Mouse (Mus musculus) forebrain, embryonic 10.5 days (tissue): Measurements from ENCODE around the gene Arid4a. TPM values are rescaled to one million over a fixed set of nuclear protein-coding genes. Genes with fewer than 3 reads are reported as not detected.
"Not testable (repeated sequence)": the region's sequence is repeated elsewhere in the genome, so short reads cannot be mapped to it uniquely, and the experiment has no call there.

Experiments used
- DNase-seq: peaks from one replicate; pipeline ENCODE4 v3.0.0-alpha.2; 2017; ENCODE audit warnings: low spot score; ENCODE audit errors: extremely low spot score
- H3K27ac ChIP-seq: fragments of 300-500 bp; sonication (generic); 2 replicates; pipeline ENCODE4 v1.5.1; 2016; ENCODE audit warnings: mild to moderate bottlenecking
- H3K27me3 ChIP-seq: fragments of 300-500 bp; sonication (generic); 2 replicates; pipeline ENCODE4 v1.6.1; 2016; ENCODE audit warnings: mild to moderate bottlenecking; ENCODE audit not compliant: poor library complexity, severe bottlenecking
- H3K36me3 ChIP-seq: fragments of 300-500 bp; sonication (generic); replicated peaks from 2 replicates; pipeline ENCODE4 v1.6.1; 2016; ENCODE audit warnings: mild to moderate bottlenecking, moderate library complexity
- H3K4me1 ChIP-seq: fragments of 300-500 bp; sonication (generic); 2 replicates; pipeline ENCODE4 v1.6.1; 2016
- H3K4me3 ChIP-seq: fragments of 300-500 bp; sonication (generic); 2 replicates; pipeline ENCODE4 v1.5.1; 2016; ENCODE audit warnings: mild to moderate bottlenecking, moderate library complexity
- H3K9me3 ChIP-seq: fragments of 300-500 bp; sonication (generic); 2 replicates; pipeline ENCODE4 v1.6.1; 2016; ENCODE audit warnings: mild to moderate bottlenecking, moderate library complexity
- WGBS: fragments of 180-500 bp; shearing (Covaris S2); methylation state at CpG from one replicate; pipeline ENCODE4 v1.1.7; 2016; 5-methylcytosine and 5-hydroxymethylcytosine counted together
- polyA plus RNA-seq: library from polyadenylated mRNA; unstranded; fragments of >200 nt; fragmentation: Nextera tagmentation; extraction: Ambion mirVana; gene quantifications from 2 replicates; pipeline ENCODE4 v1.2.1, GENCODE M21; 2016

Arid4a gene
- polyA plus RNA-seq, 1 experiment from 2014 or later = 28.3 TPM

GRCm38 (mm10) chr12:71104275-71104674 is 88.5 kb downstream of the Arid4a start:
- not testable (repeated sequence) for H3K4me1 ChIP-seq, H3K27ac ChIP-seq, H3K36me3 ChIP-seq, DNase-seq, H3K27me3 ChIP-seq, H3K4me3 ChIP-seq, H3K9me3 ChIP-seq
- 88% methylated on average over 4 of the region's 4 CpGs for WGBS

- no peak overlapping the region for H3K4me3 ChIP-seq
Observed at GRCm38 (mm10) chr12:71107216-71107771, 91.5 kb downstream of the Arid4a start.

GRCm38 (mm10) chr12:71111331-71111730 is 95.5 kb downstream of the Arid4a start, which contains the start of gene Tomm20l:
Gene Tomm20l, plus strand, starts transcription at chr12:71111428.
- no peaks in the 10 kb centered on the region for H3K9me3 ChIP-seq
- DNase-seq = peak; percentile 54
- peaks cover 17% of the 10 kb centered on the region for H3K27me3 ChIP-seq
- H3K36me3 ChIP-seq = no peaks in the 10 kb centered on the region
- H3K4me1 ChIP-seq = peaks cover 16% of the 10 kb centered on the region
- H3K4me3 ChIP-seq = peak within 1 kb of the TSS; percentile 48
- WGBS = 7% methylated on average over 33 of the region's 33 CpGs
- peak within 1 kb of the TSS; percentile 62 for H3K27ac ChIP-seq

More at GRCm38 (mm10) chr12:71107216-71107771, 91.5 kb downstream of the Arid4a start:
- H3K4me1 ChIP-seq = peaks cover 6% of the 10 kb centered on the region
- H3K9me3 ChIP-seq = no peaks in the 10 kb centered on the region
- no peak for DNase-seq
- 90% methylated on average over 6 of the region's 6 CpGs for WGBS
- H3K27ac ChIP-seq = no peak overlapping the region
- peaks cover 17% of the 10 kb centered on the region for H3K27me3 ChIP-seq
- H3K36me3 ChIP-seq = no peaks in the 10 kb centered on the region

GRCm38 (mm10) chr12:71113074-71113473 is 97.3 kb downstream of the Arid4a start:
- Histone ChIP-seq H3K9me3 (no peaks in the 10 kb centered on the region), H3K27ac (no peak overlapping the region), H3K4me3 (no peak overlapping the region), H3K27me3 (peaks cover 17% of the 10 kb centered on the region), H3K36me3 (no peaks in the 10 kb centered on the region), H3K4me1 (peaks cover 16% of the 10 kb centered on the region)
- WGBS = 89% methylated on average over 10 of the region's 10 CpGs
- no peak for DNase-seq

- WGBS = 33% methylated on average over 12 of the region's 12 CpGs
Observed at GRCm38 (mm10) chr12:71113675-71114288, 98.0 kb downstream of the Arid4a start.

GRCm38 (mm10) chr12:71116411-71116810 is 100.6 kb downstream of the Arid4a start:
- Histone ChIP-seq H3K36me3 (no peaks in the 10 kb centered on the region; the same call in 1 of the 2 replicates), H3K27ac (no peak overlapping the region), H3K9me3 (no peaks in the 10 kb centered on the region), H3K27me3 (peaks cover 4% of the 10 kb centered on the region), H3K4me1 (peaks cover 12% of the 10 kb centered on the region), H3K4me3 (no peak overlapping the region)
- whole genome bisulfite sequencing = 80% methylated on average over 5 of the region's 5 CpGs
- no peak for DNase-seq

More at GRCm38 (mm10) chr12:71113675-71114288, 98.0 kb downstream of the Arid4a start:
- DNase-seq = no peak
- Histone ChIP-seq H3K4me1 (peaks cover 16% of the 10 kb centered on the region), H3K27me3 (peaks cover 17% of the 10 kb centered on the region), H3K27ac (no peak overlapping the region), H3K36me3 (no peaks in the 10 kb centered on the region), H3K9me3 (no peaks in the 10 kb centered on the region), H3K4me3 (0 out of 2 replicates have a peak overlapping the region, but pooled peaks have one; percentile 1)

GRCm38 (mm10) chr12:71122731-71123130 is 106.9 kb downstream of the Arid4a start:
- H3K27ac ChIP-seq = no peak overlapping the region
- H3K36me3 ChIP-seq = peaks cover 54% of the 10 kb centered on the region
- H3K9me3 ChIP-seq = no peaks in the 10 kb centered on the region
- no peaks in the 10 kb centered on the region for H3K27me3 ChIP-seq
- 95% methylated on average over 10 of the region's 10 CpGs for WGBS
- no peak for DNase-seq
- no peak overlapping the region for H3K4me3 ChIP-seq
- no peaks in the 10 kb centered on the region for H3K4me1 ChIP-seq

GRCm38 (mm10) chr12:71123286-71123685 is 107.5 kb downstream of the Arid4a start:
- H3K4me3 ChIP-seq = no peak overlapping the region
- no peak overlapping the region for H3K27ac ChIP-seq
- no peaks in the 10 kb centered on the region for H3K4me1 ChIP-seq
- no peak for DNase-seq
- peaks cover 58% of the 10 kb centered on the region for H3K36me3 ChIP-seq
- H3K27me3 ChIP-seq = no peaks in the 10 kb centered on the region
- no peaks in the 10 kb centered on the region for H3K9me3 ChIP-seq
- 92% methylated on average over 9 of the region's 9 CpGs for WGBS

GRCm38 (mm10) chr12:71135581-71135980 is 119.8 kb downstream of the Arid4a start:
- Histone ChIP-seq H3K4me3 (peak overlapping the region; percentile 98), H3K4me1 (peaks cover 32% of the 10 kb centered on the region), H3K9me3 (no peaks in the 10 kb centered on the region), H3K27ac (peak overlapping the region; percentile 94; the same call in 1 of the 2 replicates), H3K36me3 (peaks cover 43% of the 10 kb centered on the region), H3K27me3 (no peaks in the 10 kb centered on the region)
- 46% methylated on average over 5 of the region's 5 CpGs for WGBS
- no peak for DNase-seq

GRCm38 (mm10) chr12:71136130-71136973 is 120.6 kb downstream of the Arid4a start, which contains the start of the genes Timm9 and 2700049A03Rik:
Gene Timm9, minus strand, starts transcription at chr12:71136684.
Gene 2700049A03Rik, plus strand, starts transcription at chr12:71136848.
- WGBS = under 1% methylated on average over 52 of the region's 52 CpGs
- Histone ChIP-seq H3K36me3 (peaks cover 43% of the 10 kb centered on the region), H3K9me3 (no peaks in the 10 kb centered on the region), H3K27ac (peak within 1 kb of the TSS; percentile 94), H3K4me1 (peaks cover 32% of the 10 kb centered on the region), H3K4me3 (peak within 1 kb of the TSS; percentile 98), H3K27me3 (no peaks in the 10 kb centered on the region)
- DNase-seq = peak; percentile 78

GRCm38 (mm10) chr12:71136974-71137491 is 121.2 kb downstream of the Arid4a start:
- peak overlapping the region; percentile 94 for H3K27ac ChIP-seq
- H3K4me1 ChIP-seq = peaks cover 32% of the 10 kb centered on the region
- WGBS = under 1% methylated on average over 30 of the region's 30 CpGs
- H3K4me3 ChIP-seq = peak overlapping the region; percentile 98
- DNase-seq = peak; percentile 89
- no peaks in the 10 kb centered on the region for H3K27me3 ChIP-seq
- H3K36me3 ChIP-seq = peaks cover 43% of the 10 kb centered on the region
- H3K9me3 ChIP-seq = no peaks in the 10 kb centered on the region

- Histone ChIP-seq H3K4me1 (peaks cover 32% of the 10 kb centered on the region), H3K36me3 (peaks cover 43% of the 10 kb centered on the region), H3K4me3 (peak overlapping the region; percentile 98), H3K27me3 (no peaks in the 10 kb centered on the region), H3K27ac (peak overlapping the region; percentile 94), H3K9me3 (no peaks in the 10 kb centered on the region)
- no peak for DNase-seq
- 19% methylated on average over 11 of the region's 11 CpGs for WGBS
Observed at GRCm38 (mm10) chr12:71137686-71138085, 121.9 kb downstream of the Arid4a start.
